Comparison of ENCODE assay signal across 13 mouse cellular contexts in the genomic region with DNA sequence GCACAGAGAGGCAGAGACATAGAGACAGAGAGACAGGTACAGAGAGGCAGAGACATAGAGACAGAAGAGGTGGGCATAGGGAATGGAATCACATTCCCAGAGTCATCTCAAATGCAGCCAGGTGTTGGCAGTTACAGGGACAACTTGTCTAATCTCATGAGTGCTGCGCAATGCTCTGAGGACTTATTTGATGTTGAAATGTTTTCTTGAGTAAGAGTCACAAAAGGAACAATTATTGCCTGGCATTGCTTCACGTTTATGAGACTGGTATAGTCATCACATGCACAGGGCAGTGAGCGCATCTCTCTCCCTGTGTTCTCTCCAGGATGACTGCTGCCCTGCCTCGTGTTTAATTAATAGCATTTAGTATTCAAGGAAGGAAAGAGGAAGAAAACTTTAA. TPM values are rescaled to one million over a fixed set of nuclear protein-coding genes. Genes with fewer than 3 reads are reported as not detected.
DNase-seq lines count a peak whose midpoint lies in the region; ATAC-seq lines count a peak whose summit lies in the region.
"Had no signal": no experiment of that assay in that cellular context is flagged by ENCODE, and none has a peak within 500 bp of the region (broad histone marks: within the 10 kb centered on the region; RNA-seq: fewer than 3 reads in every experiment).

No protein-coding gene starts in this region.

- intact Hi-C loops in heart, postnatal 10 days (cut with DNase I) = no loop called here

- no peak for ATAC-seq in midbrain, embryonic 12.5 days (ENCODE audit: low FRiP score, low read depth)
- no peak for ATAC-seq in heart, embryonic 11.5 days (replicated peaks; ENCODE audit: insufficient number of reproducible peaks, low FRiP score, low TSS enrichment)

- H3K4me3 ChIP-seq in midbrain, embryonic 12.5 days = no peak overlapping the region
- no peak overlapping the region for H3K4me3 ChIP-seq in heart, embryonic 11.5 days (ENCODE audit: low read depth, low read length)
- H3K4me3 ChIP-seq: myocyte had no signal

- no peaks in the 10 kb centered on the region for H3K27me3 ChIP-seq in midbrain, embryonic 12.5 days
- no peaks in the 10 kb centered on the region for H3K27me3 ChIP-seq in heart, embryonic 11.5 days (ENCODE audit: control insufficient read depth, insufficient read depth, low read length)
- H3K27me3 ChIP-seq: CH12.LX had no signal

- H3K9me3 ChIP-seq in midbrain, embryonic 12.5 days = peaks cover 11% of the 10 kb centered on the region; the same call in 1 of the 2 replicates
- H3K9me3 ChIP-seq in heart, embryonic 11.5 days (replicated peaks; ENCODE audit: control insufficient read depth, low read length) = peaks cover 7% of the 10 kb centered on the region; the same call in 1 of the 2 replicates

- peak; percentile 79 for DNase-seq in heart, adult 11 months
- no peak for DNase-seq in heart, postnatal 10 days
- DNase-seq in adrenal gland, postnatal 14 days = peak; percentile 29
- DNase-seq in gonadal fat pad, adult 2 months (ENCODE audit: low read depth) = peak; percentile 96
- no peak for DNase-seq in adipocyte (ENCODE audit: low spot score)
- DNase-seq in spleen, adult 12 weeks (ENCODE audit: low spot score) = no peak
- DNase-seq: cerebellum, postnatal 36 days; kidney, postnatal 10 days; thymus, postnatal 36 days had no signal

- no peaks in the 10 kb centered on the region for H3K36me3 ChIP-seq in midbrain, embryonic 12.5 days
- H3K36me3 ChIP-seq in heart, embryonic 11.5 days (ENCODE audit: control insufficient read depth, insufficient read depth, low read length) = no peaks in the 10 kb centered on the region

- H3K4me2 ChIP-seq in midbrain, embryonic 12.5 days (replicated peaks) = no peak overlapping the region
- no peak overlapping the region for H3K4me2 ChIP-seq in heart, embryonic 11.5 days

- peaks cover 14% of the 10 kb centered on the region for H3K4me1 ChIP-seq in midbrain, embryonic 12.5 days
- no peaks in the 10 kb centered on the region for H3K4me1 ChIP-seq in heart, embryonic 11.5 days (ENCODE audit: control insufficient read depth, insufficient read depth, low read length)

- H3K9ac ChIP-seq in midbrain, embryonic 12.5 days (replicated peaks) = no peak overlapping the region
- no peak overlapping the region for H3K9ac ChIP-seq in heart, embryonic 11.5 days (ENCODE audit: low read depth, low read length)

- WGBS in midbrain, embryonic 12.5 days = 78% methylated on average over 4 of the region's 4 CpGs
- 66% methylated on average over 4 of the region's 4 CpGs for WGBS in heart, embryonic 11.5 days (ENCODE audit: insufficient replicate concordance)

- H3K27ac ChIP-seq in midbrain, embryonic 12.5 days (replicated peaks) = peak overlapping the region; percentile 88
- no peak overlapping the region for H3K27ac ChIP-seq in heart, embryonic 11.5 days (ENCODE audit: low read depth, low read length)

RNA-seq across cellular contexts. Expression of a gene that starts 45.1 kb away (rescaled TPM):
- total RNA-seq in heart, postnatal 10 days (2021) = not detected
- 0.33 and 0.34 TPM in 2 replicates for total RNA-seq in adrenal gland, postnatal 14 days (2021)
- polyA plus RNA-seq in gonadal fat pad, adult 2 months (2012; rRNA removed) = not detected in 2 replicates
- 0.24 and 0.28 TPM in 2 replicates for polyA plus RNA-seq in midbrain, embryonic 12.5 days (2016; fragmentation: Nextera tagmentation; extraction: Ambion mirVana)
- 0.36 TPM in 1 of 2 replicates, not detected in the other for polyA plus RNA-seq in heart, embryonic 11.5 days (2014; fragmentation: Nextera tagmentation; extraction: Ambion mirVana)
- total RNA-seq: CH12.LX had no signal
- polyA plus RNA-seq: myocyte had no signal

Comparison
In these comparisons a context has a peak if more than half of its experiments do, and no peak if none do; other contexts are left out.
1. DNase-seq: peak in heart, adult 11 months (single experiment), adrenal gland, postnatal 14 days (single experiment) and gonadal fat pad, adult 2 months (single experiment); none in heart, postnatal 10 days (0 of 2), adipocyte (single experiment) and spleen, adult 12 weeks (single experiment).